Mouse (Mus musculus) layer of hippocampus, adult 9-11 months (tissue): ENCODE results near the gene Arl15.

Experiments used
- DNase-seq: peaks from one replicate; pipeline ENCODE4 v3.0.0; 2022

The Arl15 gene

DNA sequence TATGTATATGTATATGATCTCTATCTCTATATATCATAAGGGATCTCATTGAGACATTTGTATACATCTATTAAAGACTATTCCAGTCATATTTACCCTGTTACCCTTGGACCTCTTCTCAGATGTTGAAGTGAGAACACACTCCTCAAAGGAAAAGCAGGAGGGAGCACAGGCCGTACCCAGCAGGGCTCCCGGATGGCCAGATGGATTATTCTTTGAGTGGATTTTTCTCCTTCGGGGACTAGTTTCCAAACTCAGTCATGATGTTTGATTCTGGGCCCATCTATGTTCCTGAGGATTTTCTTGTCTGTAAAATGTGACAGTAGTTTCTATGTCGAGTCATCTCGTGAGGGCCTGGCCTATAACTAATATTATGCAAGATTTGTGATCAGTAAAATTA lies 142.9 kb downstream of the Arl15 start:
- DNase-seq = no peak

GRCm38 (mm10) chr13:113938561-113938960 lies 144.3 kb downstream of the Arl15 start:
- DNase-seq = no peak

GRCm38 (mm10) chr13:113939097-113939496 lies 144.8 kb downstream of the Arl15 start:
- no peak for DNase-seq

GRCm38 (mm10) chr13:113939681-113940080 lies 145.4 kb downstream of the Arl15 start:
- no peak for DNase-seq

GRCm38 (mm10) chr13:113940151-113940550 lies 145.8 kb downstream of the Arl15 start:
- DNase-seq = no peak

GRCm38 (mm10) chr13:113941943-113942342 lies 147.6 kb downstream of the Arl15 start:
- DNase-seq = no peak

- DNase-seq = no peak
Measured at GRCm38 (mm10) chr13:113947546-113947945, 153.2 kb downstream of the Arl15 start.

DNA sequence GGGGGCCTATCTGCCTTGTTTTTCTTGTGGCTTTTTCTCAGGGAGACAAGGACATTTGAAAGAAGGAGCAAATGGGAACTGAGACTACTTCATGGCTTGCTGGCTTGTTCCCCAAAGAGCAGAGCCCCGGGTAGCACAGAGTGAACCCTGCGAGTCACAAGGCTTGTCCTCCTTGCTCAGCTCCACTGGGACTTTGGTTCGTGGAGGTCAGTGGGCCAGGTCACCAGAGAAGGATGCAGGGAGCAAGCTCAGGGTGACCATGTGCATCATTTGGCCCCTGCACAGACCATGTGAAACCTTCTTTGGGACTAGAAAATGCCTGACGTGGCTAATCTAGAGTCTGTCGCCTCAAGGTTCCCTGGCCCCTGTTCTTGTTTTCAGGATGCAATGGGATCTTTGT lies 155.4 kb downstream of the Arl15 start:
- no peak for DNase-seq

DNA sequence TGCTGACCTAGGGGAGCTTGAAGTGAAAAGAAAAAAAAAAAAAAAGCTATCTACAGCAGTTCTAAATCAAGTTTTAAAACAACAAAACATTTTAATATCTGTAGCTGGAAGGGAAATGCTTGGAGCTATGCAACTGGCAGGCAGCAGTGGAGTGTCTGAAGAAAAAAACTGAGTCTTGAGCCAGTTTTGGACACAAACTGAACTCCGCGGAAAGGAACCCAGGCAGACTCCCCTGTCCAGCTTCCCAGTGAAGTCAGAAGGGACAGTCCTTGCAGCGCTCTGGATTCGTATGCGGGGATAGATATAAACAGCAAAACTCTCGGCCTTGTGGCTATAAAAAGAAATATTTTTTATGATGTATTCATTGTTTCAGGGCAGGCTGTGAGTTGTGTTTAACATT lies 155.8 kb downstream of the Arl15 start:
- DNase-seq = no peak

GRCm38 (mm10) chr13:113957438-113957837 lies 163.1 kb downstream of the Arl15 start:
- DNase-seq = no peak

DNA sequence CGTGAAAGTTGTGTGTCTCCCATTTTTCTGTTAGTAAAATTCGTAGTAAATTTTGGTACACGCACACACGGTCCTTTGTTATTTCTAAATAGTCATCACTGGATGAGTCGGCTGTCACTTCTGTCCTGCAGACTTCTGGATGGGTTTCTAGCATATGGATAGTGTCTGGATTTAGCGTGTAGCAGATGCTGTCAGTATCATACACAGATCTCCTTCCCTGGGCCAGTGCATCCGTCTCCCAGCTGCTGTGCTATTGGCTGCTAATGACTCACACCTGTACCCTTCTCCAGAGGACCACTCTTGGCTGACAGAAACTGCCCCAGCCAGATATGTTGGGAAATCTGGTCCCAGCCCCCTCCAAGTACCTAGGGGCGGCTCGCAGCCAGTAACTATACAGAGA lies 170.6 kb downstream of the Arl15 start:
- DNase-seq = peak; percentile 11

GRCm38 (mm10) chr13:113970706-113971105 lies 176.4 kb downstream of the Arl15 start:
- no peak for DNase-seq

DNA sequence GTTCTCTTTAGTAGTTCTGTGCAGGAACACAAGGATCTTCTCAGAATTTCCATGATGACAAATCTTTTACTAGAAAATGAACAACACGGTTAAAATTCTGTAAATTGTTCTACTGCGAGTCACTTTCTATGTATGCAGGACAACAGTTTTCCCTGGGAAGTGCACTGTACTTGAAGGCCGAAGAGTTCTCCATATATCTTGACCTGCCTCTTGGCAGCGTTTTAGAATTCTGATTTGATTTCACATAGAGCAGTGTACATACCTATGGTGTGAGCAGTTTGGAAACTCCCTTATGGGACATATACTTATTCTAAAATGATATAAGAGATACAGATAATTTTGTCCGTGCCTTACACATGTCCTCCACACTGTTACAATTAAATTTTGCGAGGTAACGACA lies 178.1 kb downstream of the Arl15 start:
- DNase-seq = no peak

DNA sequence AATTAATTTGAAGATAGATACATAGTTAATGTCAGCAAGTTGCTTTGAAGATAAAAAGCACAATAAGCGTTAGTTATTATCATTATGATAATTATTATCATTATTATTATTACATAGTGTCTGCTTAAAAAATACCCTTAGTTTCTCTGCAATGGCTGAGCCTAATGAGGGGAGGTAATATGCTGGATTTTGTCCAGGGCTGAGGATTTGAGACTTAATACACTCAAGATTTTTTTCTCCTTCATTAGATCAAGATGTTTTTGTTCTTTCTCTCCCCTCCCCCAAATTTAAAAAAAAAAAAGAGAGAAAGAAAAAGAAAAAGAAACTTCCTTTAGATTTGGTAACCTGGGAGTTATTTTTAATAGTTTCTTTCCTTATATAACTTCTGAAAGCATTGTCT lies 180.6 kb downstream of the Arl15 start:
- no peak for DNase-seq

DNA sequence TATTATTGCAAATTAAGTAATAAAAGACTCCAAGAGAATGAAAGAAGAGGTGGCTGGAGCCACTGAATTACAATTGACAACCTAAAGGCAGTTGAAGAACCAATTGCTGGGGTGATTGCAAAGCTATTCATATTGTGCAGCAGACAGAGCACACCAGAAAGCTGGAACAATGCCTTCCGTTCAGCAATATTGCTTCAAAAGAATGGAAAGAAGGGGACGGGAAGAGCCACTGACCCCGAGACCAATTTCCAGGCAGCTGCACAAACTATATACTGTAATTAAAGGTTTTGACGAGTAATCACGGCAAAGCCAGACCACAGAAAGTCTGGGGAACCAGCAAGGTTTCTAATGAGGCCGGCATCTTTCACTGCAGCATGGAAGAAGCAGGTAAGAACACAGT lies 181.4 kb downstream of the Arl15 start:
- DNase-seq = no peak

DNA sequence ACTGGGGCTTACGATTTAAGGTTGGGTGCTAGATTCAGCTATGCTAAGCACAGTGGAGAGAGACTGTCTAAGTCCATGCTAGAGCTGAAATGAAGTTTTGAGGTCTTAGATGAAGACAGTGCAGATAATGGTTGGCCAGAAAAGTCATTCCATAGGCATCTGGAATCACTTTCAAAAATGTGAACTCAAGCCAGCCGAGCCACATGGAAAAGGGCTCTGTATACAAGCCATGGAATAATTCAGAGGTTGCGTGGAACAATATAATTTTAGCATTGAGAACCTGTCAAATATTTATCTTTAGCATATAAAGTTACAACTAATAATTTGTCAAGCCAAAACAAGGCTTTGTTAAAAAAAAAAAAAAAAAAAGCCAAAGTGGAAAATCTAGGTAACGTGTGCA lies 182.6 kb downstream of the Arl15 start:
- DNase-seq = no peak

- DNase-seq = no peak
Measured at GRCm38 (mm10) chr13:113980739-113981460, 186.6 kb downstream of the Arl15 start.

GRCm38 (mm10) chr13:113981461-113982000 lies 187.2 kb downstream of the Arl15 start:
- DNase-seq = no peak

- no peak for DNase-seq
Measured at GRCm38 (mm10) chr13:113983633-113984032, 189.3 kb downstream of the Arl15 start.

GRCm38 (mm10) chr13:113984491-113984890 lies 190.2 kb downstream of the Arl15 start:
- no peak for DNase-seq

- no peak for DNase-seq
Measured at GRCm38 (mm10) chr13:113986864-113987562, 192.7 kb downstream of the Arl15 start.

DNA sequence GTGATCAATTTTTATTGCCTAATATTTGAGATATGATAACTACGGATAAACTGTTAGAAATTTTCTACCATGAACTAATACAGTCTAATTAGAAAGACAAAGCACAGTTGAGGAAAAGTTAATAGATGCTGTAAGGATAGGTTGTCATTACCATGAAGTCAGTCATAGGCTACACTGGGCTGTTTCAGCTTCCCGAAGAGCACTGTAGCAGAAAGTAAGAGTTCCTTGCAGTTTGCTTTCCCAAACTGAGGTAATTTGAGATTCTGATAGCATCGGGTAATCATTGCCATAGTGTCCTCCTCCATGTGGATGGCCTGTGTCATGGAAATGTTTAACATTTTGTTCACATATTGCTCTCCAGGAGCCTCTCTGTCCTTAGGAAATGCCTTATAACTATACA lies 195.9 kb downstream of the Arl15 start:
- no peak for DNase-seq

- DNase-seq = peak; percentile 16
Measured at GRCm38 (mm10) chr13:113990701-113991100, 196.4 kb downstream of the Arl15 start.

DNA sequence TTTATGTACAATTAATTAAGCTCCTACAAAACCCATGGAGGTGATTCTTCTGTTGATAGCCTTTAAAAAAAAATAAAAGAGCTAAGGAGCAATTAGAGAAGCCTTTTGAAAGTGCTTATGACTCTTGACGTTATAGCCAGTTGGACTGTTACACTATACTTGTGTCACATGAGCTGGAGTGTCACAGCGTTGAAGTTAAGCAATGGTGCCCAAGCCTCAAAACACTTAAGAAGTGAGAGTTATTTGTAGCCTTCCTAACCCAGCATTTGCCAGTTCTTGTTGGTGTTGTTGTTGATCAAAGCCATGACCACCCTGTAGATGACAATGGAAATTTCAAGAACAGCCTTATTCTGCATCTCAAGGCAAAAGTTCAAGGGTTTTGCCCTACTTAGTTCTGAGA lies 198.8 kb downstream of the Arl15 start:
- DNase-seq = no peak
